Mouse (Mus musculus) bone marrow, adult 2 months (tissue): ENCODE data around the gene Prph. TPM values are rescaled to one million over a fixed set of nuclear protein-coding genes. Genes with fewer than 3 reads are reported as not detected.

Experiments
- H3K27ac ChIP-seq: fragments of 200-500 bp; 2 replicates; pipeline ENCODE4 v1.5.1; 2012; ENCODE audit warnings: low read depth, mild to moderate bottlenecking, control low read depth, inconsistent platforms, low read length; ENCODE audit not compliant: control insufficient read depth, poor library complexity, insufficient read depth
- H3K4me1 ChIP-seq: fragments of 200-500 bp; 2 replicates; pipeline ENCODE4 v1.6.1; 2011; ENCODE audit warnings: low read length; ENCODE audit not compliant: control insufficient read depth, insufficient read depth
- H3K4me3 ChIP-seq: fragments of 200-500 bp; replicated peaks from 2 replicates; pipeline ENCODE3; 2011; ENCODE audit warnings: mild to moderate bottlenecking, low read depth, low read length, control low read depth; ENCODE audit not compliant: control insufficient read depth
- CTCF ChIP-seq: fragments of 200-500 bp; IDR thresholded peaks from 2 replicates; pipeline ENCODE4 v1.5.1; 2011; ENCODE audit warnings: low read length, control low read depth; ENCODE audit not compliant: control insufficient read depth, insufficient read depth
- POLR2A ChIP-seq: fragments of 200-500 bp; IDR thresholded peaks from 2 replicates; pipeline ENCODE4 v1.6.1; 2011; ENCODE audit warnings: low read depth, mild to moderate bottlenecking, control low read depth, low read length, borderline replicate concordance; ENCODE audit not compliant: control insufficient read depth
- WGBS: fragments of 180-500 bp; shearing (Covaris S2); methylation state at CpG from one replicate; pipeline ENCODE4 v1.1.7; 2018; 5-methylcytosine and 5-hydroxymethylcytosine counted together
- polyA plus RNA-seq: library from polyadenylated mRNA; stranded (reverse); fragments of >200 nt; gene quantifications from 2 replicates; pipeline ENCODE4 v1.2.4, GENCODE M21; 2011; ENCODE audit warnings: low replicate concordance; ENCODE audit not compliant: missing spikeins, insufficient read depth, insufficient read length

Prph gene
- polyA plus RNA-seq, 1 experiment = not detected

GRCm38 (mm10) chr15:99095356-99095755 is 40.4 kb downstream of the Prph start:
- no peak overlapping the region for H3K27ac ChIP-seq
- no peaks in the 10 kb centered on the region for H3K4me1 ChIP-seq
- 18% methylated on average over 6 of the region's 6 CpGs for WGBS
- TF ChIP-seq POLR2A (no peak), CTCF (no peak)
- no peak overlapping the region for H3K4me3 ChIP-seq

- no peaks in the 10 kb centered on the region for H3K4me1 ChIP-seq
- WGBS = 16% methylated on average over 24 of the region's 24 CpGs
- no peak overlapping the region for H3K27ac ChIP-seq
- H3K4me3 ChIP-seq = no peak overlapping the region
- TF ChIP-seq POLR2A = no peak
- no peak for TF ChIP-seq CTCF
These were observed 41.3 kb downstream of the Prph start for GRCm38 (mm10) chr15:99096061-99096793.

- WGBS = 2% methylated on average over 54 of the region's 58 CpGs
- TF ChIP-seq POLR2A (no peak), CTCF (no peak)
- Histone ChIP-seq H3K4me1 (no peaks in the 10 kb centered on the region), H3K4me3 (no peak overlapping the region), H3K27ac (no peak overlapping the region)
These were observed 42.0 kb downstream of the Prph start for GRCm38 (mm10) chr15:99096831-99097500.

- 2% methylated on average over 39 of the region's 39 CpGs for WGBS
- no peak overlapping the region for H3K27ac ChIP-seq
- no peak overlapping the region for H3K4me3 ChIP-seq
- no peaks in the 10 kb centered on the region for H3K4me1 ChIP-seq
- TF ChIP-seq CTCF (no peak), POLR2A (no peak)
These were observed 43.0 kb downstream of the Prph start for GRCm38 (mm10) chr15:99097840-99098492.

- Histone ChIP-seq H3K4me1 (no peaks in the 10 kb centered on the region), H3K4me3 (no peak overlapping the region), H3K27ac (no peak overlapping the region)
- TF ChIP-seq POLR2A = no peak
- no peak for TF ChIP-seq CTCF
- 12% methylated on average over 9 of the region's 9 CpGs for WGBS
These were observed 43.5 kb downstream of the Prph start for GRCm38 (mm10) chr15:99098493-99098861.

- WGBS = 3% methylated on average over 15 of the region's 15 CpGs
- Histone ChIP-seq H3K4me3 (no peak overlapping the region), H3K27ac (no peak overlapping the region), H3K4me1 (no peaks in the 10 kb centered on the region)
- peak; percentile 61 for TF ChIP-seq CTCF
- TF ChIP-seq POLR2A = no peak
These were observed 44.2 kb downstream of the Prph start for GRCm38 (mm10) chr15:99099139-99099556.

- no peak overlapping the region for H3K4me3 ChIP-seq
- WGBS = 49% methylated on average over 3 of the region's 3 CpGs
These were observed 45.0 kb downstream of the Prph start for GRCm38 (mm10) chr15:99099984-99100383.

GRCm38 (mm10) chr15:99105238-99105637 is 50.3 kb downstream of the Prph start:
- Histone ChIP-seq H3K4me3 (no peak overlapping the region), H3K4me1 (no peaks in the 10 kb centered on the region), H3K27ac (no peak overlapping the region)
- TF ChIP-seq POLR2A = no peak
- TF ChIP-seq CTCF = no peak
- 31% methylated on average over 7 of the region's 7 CpGs for WGBS

More at GRCm38 (mm10) chr15:99099984-99100383, 45.0 kb downstream of the Prph start:
- no peak overlapping the region for H3K27ac ChIP-seq
- no peak for TF ChIP-seq POLR2A
- TF ChIP-seq CTCF = no peak
- H3K4me1 ChIP-seq = no peaks in the 10 kb centered on the region

GRCm38 (mm10) chr15:99107866-99108265 is 52.9 kb downstream of the Prph start:
- H3K27ac ChIP-seq = no peak overlapping the region
- no peaks in the 10 kb centered on the region for H3K4me1 ChIP-seq
- TF ChIP-seq CTCF (no peak), POLR2A (no peak)
- no peak overlapping the region for H3K4me3 ChIP-seq
- 69% methylated on average over 3 of the region's 3 CpGs for WGBS

Other genes starting within 250 kb of the Prph start
- 0.25 TPM in 1 of 2 replicates, not detected in the other for gene Ddn, start 245.7 kb upstream of the Prph start, polyA plus RNA-seq
- gene Prkag1, start 223.7 kb upstream of the Prph start, polyA plus RNA-seq = 64.8 and 107 TPM in 2 replicates
- gene Kmt2d, start 184.0 kb upstream of the Prph start, polyA plus RNA-seq = 67.1 and 105 TPM in 2 replicates
- gene Rhebl1, start 160.6 kb upstream of the Prph start, polyA plus RNA-seq = 9.6 and 9.8 TPM in 2 replicates
- 0.60 TPM in 1 of 2 replicates, not detected in the other for gene Dhh, start 156.6 kb upstream of the Prph start, polyA plus RNA-seq
- 32.7 and 73.3 TPM in 2 replicates for gene Lmbr1l, start 136.9 kb upstream of the Prph start, polyA plus RNA-seq
- 812 and 942 TPM in 2 replicates for gene Tuba1b, start 120.6 kb upstream of the Prph start, polyA plus RNA-seq
- not detected in 2 replicates for gene Gm49450, start 101.6 kb upstream of the Prph start, polyA plus RNA-seq
- 22.2 and 97.6 TPM in 2 replicates for gene Tuba1a, start 101.5 kb upstream of the Prph start, polyA plus RNA-seq
- 168 and 176 TPM in 2 replicates for gene Tuba1c, start 25.3 kb upstream of the Prph start, polyA plus RNA-seq
- gene Troap, start 19.4 kb downstream of the Prph start, polyA plus RNA-seq = 94.5 and 103 TPM in 2 replicates
- gene C1ql4, start 32.6 kb downstream of the Prph start, polyA plus RNA-seq = 0.66 and 2.4 TPM in 2 replicates
- 1.6 TPM in 1 of 2 replicates, not detected in the other for gene Dnajc22, start 38.0 kb downstream of the Prph start, polyA plus RNA-seq
- 0.52 and 2.5 TPM in 2 replicates for gene Spats2, start 70.7 kb downstream of the Prph start, polyA plus RNA-seq
- 0.47 TPM in 1 of 2 replicates, not detected in the other for gene Kcnh3, start 169.7 kb downstream of the Prph start, polyA plus RNA-seq
- gene Mcrs1, start 196.8 kb downstream of the Prph start, polyA plus RNA-seq = 31.9 and 39.0 TPM in 2 replicates
- 7.9 and 16.0 TPM in 2 replicates for gene Prpf40b, start 239.9 kb downstream of the Prph start, polyA plus RNA-seq
- not detected in 2 replicates for gene Fam186b, start 240.7 kb downstream of the Prph start, polyA plus RNA-seq